Mouse (Mus musculus): ENCODE results near the gene Krt24. TPM values are rescaled to one million over a fixed set of nuclear protein-coding genes. Genes with fewer than 3 reads are reported as not detected.
A peak's percentile ranks its signal among the peaks of the same experiment; 100 is the strongest.
"Not testable (repeated sequence)": the region's sequence is repeated elsewhere in the genome, so short reads cannot be mapped to it uniquely, and the experiment has no call there.

Gene Krt24
- polyA plus RNA-seq, 1 experiment from 2014 or later: not detected

GRCm38 (mm10) chr11:99250666-99251065 lies 34.4 kb downstream of the Krt24 start:
- Histone ChIP-seq H3K4me2 (no peak overlapping the region), H3K9ac (no peak overlapping the region), H3K4me1 (no peaks in the 10 kb centered on the region), H3K27ac (no peak overlapping the region), H3K4me3 (no peak overlapping the region), H3K36me3 (ENCODE audit: poor library complexity, severe bottlenecking) (no peaks in the 10 kb centered on the region), H3K27me3 (no peaks in the 10 kb centered on the region), H3K9me3 (replicated peaks) (no peaks in the 10 kb centered on the region)
- WGBS: 66% methylated on average over 3 of the region's 3 CpGs
- ATAC-seq: no peak

GRCm38 (mm10) chr11:99250241-99250640 lies 34.8 kb downstream of the Krt24 start:
- Histone ChIP-seq H3K9me3 (replicated peaks) (no peaks in the 10 kb centered on the region), H3K27ac (no peak overlapping the region), H3K27me3 (no peaks in the 10 kb centered on the region), H3K4me2 (no peak overlapping the region), H3K9ac (no peak overlapping the region), H3K36me3 (ENCODE audit: poor library complexity, severe bottlenecking) (no peaks in the 10 kb centered on the region), H3K4me1 (no peaks in the 10 kb centered on the region), H3K4me3 (no peak overlapping the region)
- ATAC-seq: no peak
- 77% methylated on average over 5 of the region's 5 CpGs for WGBS

GRCm38 (mm10) chr11:99249115-99249514 lies 35.9 kb downstream of the Krt24 start:
- H3K27me3 ChIP-seq: no peaks in the 10 kb centered on the region
- H3K4me3 ChIP-seq: no peak overlapping the region
- H3K36me3 ChIP-seq (ENCODE audit: poor library complexity, severe bottlenecking): no peaks in the 10 kb centered on the region
- WGBS: 59% methylated on average over 4 of the region's 4 CpGs
- no peak overlapping the region for H3K9ac ChIP-seq
- peaks cover 2% of the 10 kb centered on the region; the same call in 1 of the 2 replicates for H3K4me1 ChIP-seq
- H3K9me3 ChIP-seq (replicated peaks): no peaks in the 10 kb centered on the region
- no peak overlapping the region for H3K4me2 ChIP-seq
- no peak overlapping the region for H3K27ac ChIP-seq
- ATAC-seq: no peak

- H3K9me3 ChIP-seq (replicated peaks): no peaks in the 10 kb centered on the region
- ATAC-seq: no peak
- H3K27me3 ChIP-seq: no peaks in the 10 kb centered on the region
- H3K4me1 ChIP-seq: peaks cover 8% of the 10 kb centered on the region
- no peaks in the 10 kb centered on the region for H3K36me3 ChIP-seq (ENCODE audit: poor library complexity, severe bottlenecking)
- H3K4me3 ChIP-seq: no peak overlapping the region
- no peak overlapping the region for H3K4me2 ChIP-seq
- H3K27ac ChIP-seq: no peak overlapping the region
- 93% methylated on average over 4 of the region's 4 CpGs for WGBS
- H3K9ac ChIP-seq: no peak overlapping the region
Measured at GRCm38 (mm10) chr11:99247916-99248315, 37.1 kb downstream of the Krt24 start.

GRCm38 (mm10) chr11:99244519-99244918 lies 40.5 kb downstream of the Krt24 start:
- H3K9me3 ChIP-seq (replicated peaks); H3K4me1 ChIP-seq; H3K9ac ChIP-seq; H3K27ac ChIP-seq; H3K4me3 ChIP-seq; H3K36me3 ChIP-seq (ENCODE audit: poor library complexity, severe bottlenecking); H3K4me2 ChIP-seq; H3K27me3 ChIP-seq; ATAC-seq: not testable (repeated sequence)
- 50% methylated on average over 3 of the region's 3 CpGs for WGBS

- H3K4me2 ChIP-seq: peak within 1 kb of the TSS; percentile 59
- H3K4me3 ChIP-seq: peak within 1 kb of the TSS; percentile 35
- WGBS: 10% methylated on average over 17 of the region's 17 CpGs
- no peaks in the 10 kb centered on the region for H3K27me3 ChIP-seq
- ATAC-seq: no peak
- no peaks in the 10 kb centered on the region for H3K9me3 ChIP-seq (replicated peaks)
- peak within 1 kb of the TSS; percentile 35; the same call in 1 of the 2 replicates for H3K27ac ChIP-seq
- H3K9ac ChIP-seq: peak within 1 kb of the TSS; percentile 57
- peaks cover 8% of the 10 kb centered on the region for H3K4me1 ChIP-seq
- H3K36me3 ChIP-seq (ENCODE audit: poor library complexity, severe bottlenecking): no peaks in the 10 kb centered on the region
Measured at GRCm38 (mm10) chr11:99243820-99244374, 41.2 kb downstream of the Krt24 start, which contains the start of gene Krt222. TSS of gene Krt222 (minus strand) at chr11:99244085.

- Histone ChIP-seq H3K9me3 (replicated peaks) (no peaks in the 10 kb centered on the region), H3K4me2 (peak overlapping the region; percentile 59), H3K36me3 (ENCODE audit: poor library complexity, severe bottlenecking) (no peaks in the 10 kb centered on the region), H3K4me3 (peak overlapping the region; percentile 35), H3K9ac (peak overlapping the region; percentile 57), H3K27ac (0 out of 2 replicates have a peak overlapping the region, but pooled peaks have one; percentile 35), H3K4me1 (peaks cover 8% of the 10 kb centered on the region), H3K27me3 (no peaks in the 10 kb centered on the region)
- WGBS: 67% methylated on average over 3 of the region's 3 CpGs
- no peak for ATAC-seq
Measured at GRCm38 (mm10) chr11:99243200-99243819, 41.8 kb downstream of the Krt24 start.

- H3K36me3 ChIP-seq (ENCODE audit: poor library complexity, severe bottlenecking): no peaks in the 10 kb centered on the region
- ATAC-seq: no peak
- H3K27me3 ChIP-seq: no peaks in the 10 kb centered on the region
- H3K9me3 ChIP-seq (replicated peaks): no peaks in the 10 kb centered on the region
- H3K27ac ChIP-seq: no peak overlapping the region
- no peak overlapping the region for H3K4me3 ChIP-seq
- peaks cover 8% of the 10 kb centered on the region for H3K4me1 ChIP-seq
- WGBS: 85% methylated on average over 5 of the region's 5 CpGs
- H3K4me2 ChIP-seq: no peak overlapping the region
- H3K9ac ChIP-seq: no peak overlapping the region
Measured at GRCm38 (mm10) chr11:99242056-99242455, 43.0 kb downstream of the Krt24 start.

- Histone ChIP-seq H3K27ac (no peak overlapping the region), H3K27me3 (no peaks in the 10 kb centered on the region), H3K9ac (no peak overlapping the region), H3K4me3 (no peak overlapping the region), H3K4me1 (no peaks in the 10 kb centered on the region), H3K9me3 (replicated peaks) (no peaks in the 10 kb centered on the region), H3K4me2 (no peak overlapping the region), H3K36me3 (ENCODE audit: poor library complexity, severe bottlenecking) (no peaks in the 10 kb centered on the region)
- 74% methylated on average over 14 of the region's 14 CpGs for WGBS
- ATAC-seq: no peak
Measured at GRCm38 (mm10) chr11:99238468-99238867, 46.6 kb downstream of the Krt24 start.

- Histone ChIP-seq H3K9ac (peak overlapping the region; percentile 99), H3K36me3 (ENCODE audit: poor library complexity, severe bottlenecking) (peaks cover 17% of the 10 kb centered on the region), H3K4me1 (peaks cover 37% of the 10 kb centered on the region), H3K4me3 (peak overlapping the region; percentile 88), H3K9me3 (replicated peaks) (no peaks in the 10 kb centered on the region), H3K4me2 (peak overlapping the region; percentile 86), H3K27me3 (no peaks in the 10 kb centered on the region), H3K27ac (peak overlapping the region; percentile 100)
- no peak; the same call in 1 of the 2 replicates for ATAC-seq
- 19% methylated on average over 15 of the region's 15 CpGs for WGBS
Measured at GRCm38 (mm10) chr11:99231049-99231816, 53.8 kb downstream of the Krt24 start.

GRCm38 (mm10) chr11:99230261-99231048 lies 54.6 kb downstream of the Krt24 start, which contains the start of gene Smarce1:
TSS of gene Smarce1 (minus strand) at chr11:99231017.
- peak within 1 kb of the TSS; percentile 100 for H3K27ac ChIP-seq
- H3K4me2 ChIP-seq: peak within 1 kb of the TSS; percentile 86
- H3K4me3 ChIP-seq: peak within 1 kb of the TSS; percentile 88
- H3K9ac ChIP-seq: peak within 1 kb of the TSS; percentile 99
- peak; percentile 93 for ATAC-seq
- peaks cover 41% of the 10 kb centered on the region for H3K4me1 ChIP-seq
- peaks cover 23% of the 10 kb centered on the region for H3K36me3 ChIP-seq (ENCODE audit: poor library complexity, severe bottlenecking)
- H3K9me3 ChIP-seq (replicated peaks): no peaks in the 10 kb centered on the region
- under 1% methylated on average over 74 of the region's 87 CpGs for WGBS
- H3K27me3 ChIP-seq: no peaks in the 10 kb centered on the region
